In genomic region chr9:120532691-120533090, GRCm38 (mm10) we compare ENCODE assay signal across 21 mouse cellular contexts. TPM values are rescaled to one million over a fixed set of nuclear protein-coding genes. Genes with fewer than 3 reads are reported as not detected.
DNase-seq lines count a peak whose midpoint lies in the region; ATAC-seq lines count a peak whose summit lies in the region.
"Had no signal": no experiment of that assay in that cellular context is flagged by ENCODE, and none has a peak within 500 bp of the region (broad histone marks: within the 10 kb centered on the region; RNA-seq: fewer than 3 reads in every experiment).

No protein-coding gene starts in this region.

- DNase-seq in 416B (ENCODE audit: low read depth), result peak; percentile 19
- DNase-seq in B cell, adult 2 months, result peak; percentile 6 to 18
- DNase-seq in R1 (ENCODE audit: low read depth, low spot score), result peak; percentile 80
- no peak for DNase-seq in left cerebral cortex, postnatal 25 days (ENCODE audit: low spot score in 2 of 2)
- no peak for DNase-seq in testis, postnatal 14 days (ENCODE audit: low spot score)
- DNase-seq in heart, adult 11 months, result no peak
- DNase-seq: cerebellum, adult 18-20 months; cerebellum, postnatal 14 days; forebrain, postnatal 0 days; gastrocnemius, postnatal 10 days; heart, postnatal 36 days; kidney, adult 11 months; kidney, postnatal 14 days; layer of hippocampus, adult 9-11 months; lung, postnatal 36 days; midbrain, embryonic 14.5 days; retina, postnatal 1 day; right cerebral cortex, postnatal 14 days; thymus, postnatal 14 days had no signal

- intact Hi-C loops in left cerebral cortex, postnatal 25 days (cut with DNase I), result no loop called here

- ATAC-seq in megakaryocyte progenitor cell, adult 5-6 weeks (replicated peaks; ENCODE audit: poor library complexity), result peak; percentile 43
- ATAC-seq: forebrain, postnatal 0 days had no signal

RNA-seq across cellular contexts. Expression of gene Entpd3, which starts 6.9 kb away (rescaled TPM):
- total RNA-seq in megakaryocyte progenitor cell, adult 5-6 weeks (2015), result not detected in 2 replicates
- not detected in 2 replicates for total RNA-seq in megakaryocyte progenitor cell, adult 5-6 weeks (2017)
- total RNA-seq in left cerebral cortex, postnatal 25 days (2021), result 1 to 10 TPM; 4.5 to 8.5 TPM
- total RNA-seq: heart, postnatal 36 days; monocyte, adult 5-6 weeks had no signal

RNA-seq across cellular contexts. Expression of gene Rpl14, which starts 38.6 kb away (rescaled TPM):
- total RNA-seq in megakaryocyte progenitor cell, adult 5-6 weeks (2015), result 2,102 and 2,150 TPM in 2 replicates
- total RNA-seq in megakaryocyte progenitor cell, adult 5-6 weeks (2017), result 2,250 and 2,701 TPM in 2 replicates
- total RNA-seq in left cerebral cortex, postnatal 25 days (2021), result 100 to 1,000 TPM; 244 to 268 TPM

RNA-seq across cellular contexts. Expression of gene Eif1b, which starts 40.7 kb away (rescaled TPM):
- 61.7 and 79.5 TPM in 2 replicates for total RNA-seq in megakaryocyte progenitor cell, adult 5-6 weeks (2015)
- 93.5 and 120 TPM in 2 replicates for total RNA-seq in megakaryocyte progenitor cell, adult 5-6 weeks (2017)
- total RNA-seq in left cerebral cortex, postnatal 25 days (2021), result 100 to 1,000 TPM; 160 to 173 TPM

Comparison
In these comparisons a context has a peak if more than half of its experiments do, and no peak if none do; other contexts are left out.
1. DNase-seq: peak in 416B (single experiment), B cell, adult 2 months (2 of 2) and R1 (single experiment); none in left cerebral cortex, postnatal 25 days (0 of 2), testis, postnatal 14 days (single experiment) and heart, adult 11 months (single experiment).
2. RNA of gene Entpd3, which starts 6.9 kb away (total RNA-seq): 4.5 to 8.5 TPM in left cerebral cortex, postnatal 25 days; not detected in megakaryocyte progenitor cell, adult 5-6 weeks; every median in the first group is over 4 times any median in the second.
3. RNA of gene Rpl14, which starts 38.6 kb away (total RNA-seq): 2,102 to 2,701 TPM in megakaryocyte progenitor cell, adult 5-6 weeks; 244 to 268 TPM in left cerebral cortex, postnatal 25 days; every median in the first group is over 4 times any median in the second.